In the genomic region with DNA sequence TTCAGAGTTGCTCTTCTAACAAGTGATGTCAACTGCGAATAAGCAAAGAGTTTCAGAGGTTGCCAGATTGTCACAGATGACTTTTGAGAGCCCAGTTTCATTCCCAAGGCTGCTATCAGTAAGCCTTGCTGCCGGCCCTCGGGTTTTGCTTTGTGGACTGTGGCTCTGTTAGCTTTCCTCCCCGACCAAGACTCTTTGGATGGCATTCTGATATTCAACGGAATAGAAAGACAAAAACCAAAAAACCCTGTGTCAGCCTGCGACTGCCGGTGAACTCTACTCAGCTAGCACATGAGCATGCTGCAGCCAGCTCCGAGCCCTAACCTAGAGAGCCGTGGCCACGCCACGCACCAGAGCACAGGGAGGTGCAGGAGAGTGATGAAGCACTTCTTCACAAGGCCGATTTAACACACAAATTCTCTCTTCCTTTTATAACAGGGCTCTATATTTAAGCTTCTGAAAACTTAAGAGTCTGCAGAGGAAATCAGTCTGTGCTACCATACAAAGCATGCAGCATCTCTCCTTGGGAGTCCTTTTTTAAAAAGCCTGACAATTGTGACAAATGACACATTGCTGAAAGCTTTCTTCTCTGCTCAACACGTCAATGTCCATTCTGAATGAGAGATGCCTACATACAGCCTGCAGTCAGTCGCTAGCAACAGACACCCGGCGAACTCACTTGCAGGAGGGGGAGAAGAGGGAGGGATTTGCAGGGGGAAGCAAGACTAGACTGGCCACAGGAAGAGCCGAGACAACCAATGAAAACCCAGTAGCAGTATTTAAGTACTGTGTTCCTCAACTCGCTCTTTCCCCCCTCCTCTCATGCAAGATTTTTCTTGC, we compare ENCODE assay signal across 7 mouse cellular contexts.
DNase-seq lines count a peak whose midpoint lies in the region; ATAC-seq and TF ChIP-seq lines count a peak whose summit lies in the region.

No protein-coding gene starts in this region.

- peak; percentile 31 for DNase-seq in adrenal gland, postnatal 25 days
- peak; percentile 68 to 69 for DNase-seq in cerebellum, postnatal 10 days
- peak; percentile 10 for DNase-seq in gastrocnemius, postnatal 25 days
- peak; percentile 38 for DNase-seq in limb, embryonic 11.5 days (ENCODE audit: low spot score)
- DNase-seq in thymus, adult 2 months, result peak; percentile 13

- peak; percentile 94 for ATAC-seq in kidney, embryonic 14.5 days (ENCODE audit: low FRiP score, low TSS enrichment)
- ATAC-seq in limb, embryonic 11.5 days (ENCODE audit: insufficient number of reproducible peaks, low FRiP score, low TSS enrichment, low read depth), result no peak
- peak; percentile 91 for ATAC-seq in midbrain, embryonic 16.5 days

- no peaks in the 10 kb centered on the region for H3K27me3 ChIP-seq in kidney, embryonic 14.5 days (ENCODE audit: control insufficient read depth, insufficient read depth, low read length)
- H3K27me3 ChIP-seq in limb, embryonic 11.5 days (ENCODE audit: control insufficient read depth, insufficient read depth, low read length), result no peaks in the 10 kb centered on the region
- H3K27me3 ChIP-seq in midbrain, embryonic 16.5 days (ENCODE audit: control insufficient read depth, insufficient read depth, low read depth, low read length), result no peaks in the 10 kb centered on the region
- H3K27me3 ChIP-seq in thymus, adult 2 months (ENCODE audit: control insufficient read depth, insufficient read depth, low read length), result no peaks in the 10 kb centered on the region

- H3K9ac ChIP-seq in kidney, embryonic 14.5 days (ENCODE audit: low read depth, low read length), result peak overlapping the region; percentile 31; the same call in 1 of the 2 replicates
- H3K9ac ChIP-seq in limb, embryonic 11.5 days (ENCODE audit: low read length), result no peak overlapping the region
- H3K9ac ChIP-seq in midbrain, embryonic 16.5 days (ENCODE audit: low read depth, low read length), result peak overlapping the region; percentile 23; the same call in 1 of the 2 replicates

- 0 out of 2 replicates have a peak overlapping the region, but pooled peaks have one; percentile 18 for H3K27ac ChIP-seq in kidney, embryonic 14.5 days (ENCODE audit: low read depth, low read length)
- no peak overlapping the region for H3K27ac ChIP-seq in limb, embryonic 11.5 days (replicated peaks; ENCODE audit: low read depth, low read length)
- H3K27ac ChIP-seq in midbrain, embryonic 16.5 days (ENCODE audit: low read length), result peak overlapping the region; percentile 59; the same call in 1 of the 2 replicates
- no peak overlapping the region for H3K27ac ChIP-seq in thymus, adult 2 months (ENCODE audit: control insufficient read depth, insufficient read depth, low read length)

- H3K4me1 ChIP-seq in kidney, embryonic 14.5 days (ENCODE audit: control insufficient read depth, insufficient read depth, low read length), result peaks cover 13% of the 10 kb centered on the region; the same call in 1 of the 2 replicates
- peaks cover 3% of the 10 kb centered on the region; the same call in 1 of the 2 replicates for H3K4me1 ChIP-seq in limb, embryonic 11.5 days (ENCODE audit: control insufficient read depth, insufficient read depth, low read length)
- peaks cover 37% of the 10 kb centered on the region for H3K4me1 ChIP-seq in midbrain, embryonic 16.5 days (ENCODE audit: control insufficient read depth, insufficient read depth, low read length)
- no peaks in the 10 kb centered on the region for H3K4me1 ChIP-seq in thymus, adult 2 months (replicated peaks; ENCODE audit: control insufficient read depth, insufficient read depth, low read length)

- no peak for TF ChIP-seq POLR2A in thymus, adult 2 months (IDR thresholded peaks at IDR 0.05; ENCODE audit: control insufficient read depth, extremely low read depth, insufficient read depth, low read length, poor library complexity)

- H3K36me3 ChIP-seq in kidney, embryonic 14.5 days (ENCODE audit: control insufficient read depth, insufficient read depth, low read length), result no peaks in the 10 kb centered on the region
- no peaks in the 10 kb centered on the region for H3K36me3 ChIP-seq in limb, embryonic 11.5 days (ENCODE audit: control insufficient read depth, insufficient read depth, low read length)
- H3K36me3 ChIP-seq in midbrain, embryonic 16.5 days (ENCODE audit: control insufficient read depth, insufficient read depth, low read length), result no peaks in the 10 kb centered on the region
- no peaks in the 10 kb centered on the region for H3K36me3 ChIP-seq in thymus, adult 2 months (ENCODE audit: control insufficient read depth, insufficient read depth, low read length)

- WGBS in kidney, embryonic 14.5 days, result 32% methylated on average over 18 of the region's 18 CpGs
- WGBS in limb, embryonic 11.5 days, result 61% methylated on average over 18 of the region's 18 CpGs
- WGBS in midbrain, embryonic 16.5 days, result 24% methylated on average over 18 of the region's 18 CpGs
- WGBS in thymus, adult 2 months, result 20% methylated on average over 18 of the region's 18 CpGs

- TF ChIP-seq CTCF in thymus, adult 2 months (IDR thresholded peaks at IDR 0.05; ENCODE audit: borderline replicate concordance, control insufficient read depth, extremely low read depth, insufficient read depth, low read length, poor library complexity), result no peak

- H3K4me2 ChIP-seq in kidney, embryonic 14.5 days (replicated peaks; ENCODE audit: low read depth, low read length), result peak overlapping the region; percentile 46
- H3K4me2 ChIP-seq in limb, embryonic 11.5 days (ENCODE audit: low read depth, severe bottlenecking), result no peak overlapping the region
- H3K4me2 ChIP-seq in midbrain, embryonic 16.5 days (ENCODE audit: low read length), result peak overlapping the region; percentile 52

- no peaks in the 10 kb centered on the region for H3K9me3 ChIP-seq in kidney, embryonic 14.5 days (ENCODE audit: control insufficient read depth, low read length)
- H3K9me3 ChIP-seq in limb, embryonic 11.5 days (ENCODE audit: control insufficient read depth, low read length), result no peaks in the 10 kb centered on the region
- H3K9me3 ChIP-seq in midbrain, embryonic 16.5 days (replicated peaks; ENCODE audit: control insufficient read depth, low read length, poor library complexity, severe bottlenecking), result no peaks in the 10 kb centered on the region

- H3K4me3 ChIP-seq in kidney, embryonic 14.5 days (ENCODE audit: low read length), result peak overlapping the region; percentile 29
- no peak overlapping the region for H3K4me3 ChIP-seq in limb, embryonic 11.5 days (ENCODE audit: low read depth, low read length)
- peak overlapping the region; percentile 32 for H3K4me3 ChIP-seq in midbrain, embryonic 16.5 days (ENCODE audit: low read depth, low read length)
- H3K4me3 ChIP-seq in thymus, adult 2 months (ENCODE audit: control insufficient read depth, insufficient read depth, low read length), result no peak overlapping the region

Comparison
In these comparisons a context has a peak if more than half of its experiments do, and no peak if none do; other contexts are left out.
1. DNase-seq: peak in every context shown above with its lines; median percentile 68 in cerebellum, postnatal 10 days; 38 in limb, embryonic 11.5 days; 31 in adrenal gland, postnatal 25 days; 13 in thymus, adult 2 months; 10 in gastrocnemius, postnatal 25 days.
2. H3K27ac ChIP-seq: peak in kidney, embryonic 14.5 days (single experiment) and midbrain, embryonic 16.5 days (single experiment); none in limb, embryonic 11.5 days (single experiment) and thymus, adult 2 months (single experiment).
3. H3K4me3 ChIP-seq: peak in kidney, embryonic 14.5 days (single experiment) and midbrain, embryonic 16.5 days (single experiment); none in limb, embryonic 11.5 days (single experiment) and thymus, adult 2 months (single experiment).